Mouse (Mus musculus) layer of hippocampus, adult 2 months (tissue): Measurements from ENCODE around the gene Hmga1. TPM values are rescaled to one million over a fixed set of nuclear protein-coding genes. Genes with fewer than 3 reads are reported as not detected.

Experiments
- DNase-seq, 2 experiments: peaks; one replicate each; pipeline ENCODE4 v3.0.0; 2022; ENCODE audit warnings: low spot score in 2 of 2
- H3K27ac ChIP-seq: fragments of 200-600 bp; 2 replicates; pipeline ENCODE4 v1.8.1; 2022
- H3K4me3 ChIP-seq: fragments of 200-600 bp; 2 replicates; pipeline ENCODE4 v1.8.1; 2022; ENCODE audit warnings: mild to moderate bottlenecking
- CTCF ChIP-seq: fragments of 200-600 bp; conservative IDR thresholded peaks from 2 replicates; pipeline ENCODE4 v1.8.1; 2022; ENCODE audit warnings: antibody characterized with exemption, mild to moderate bottlenecking, moderate library complexity
- total RNA-seq, 2 experiments: library from RNA; stranded (reverse); gene quantifications; 2 replicates each; pipeline ENCODE4 v1.2.3; 2021

The Hmga1 gene
- total RNA-seq, 2 experiments from 2014 or later: 30.5 to 38.2 TPM

DNA sequence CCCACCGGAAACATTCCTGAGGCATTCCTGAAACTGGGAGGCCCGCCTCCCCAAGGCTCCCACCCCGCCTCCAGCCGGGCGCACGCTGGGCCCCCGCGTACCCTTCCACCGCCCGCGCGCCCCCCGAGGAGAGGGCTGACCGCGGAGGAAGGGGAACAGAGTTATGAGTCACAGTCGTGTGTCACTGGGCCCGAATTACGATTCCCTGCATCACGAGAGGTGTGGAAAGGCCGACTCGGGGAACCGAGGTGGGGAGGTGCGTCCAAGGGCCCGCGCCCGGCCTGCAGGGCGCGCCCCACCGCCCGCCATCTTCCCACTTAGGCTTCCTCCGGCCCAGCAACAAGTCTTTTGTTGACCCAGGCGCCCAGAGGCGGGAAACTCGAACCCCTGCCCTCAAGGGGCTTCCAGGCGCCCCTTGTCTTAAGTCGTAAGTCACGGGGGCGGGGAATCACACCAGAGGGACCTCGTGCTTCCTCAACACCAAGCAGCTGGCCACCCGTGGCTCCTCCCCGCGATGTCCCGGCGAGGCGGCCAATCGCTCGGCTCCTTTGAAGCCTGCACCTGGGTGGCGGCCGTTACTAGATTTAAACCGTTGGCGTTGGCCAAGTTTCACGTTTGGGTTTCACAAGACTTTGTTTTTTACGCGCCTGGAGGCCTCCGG, 655 bp upstream of the Hmga1 start:
- peak overlapping the region; percentile 93 for H3K27ac ChIP-seq
- no peak for TF ChIP-seq CTCF
- no peak for DNase-seq
- peak overlapping the region; percentile 93 for H3K4me3 ChIP-seq

DNA sequence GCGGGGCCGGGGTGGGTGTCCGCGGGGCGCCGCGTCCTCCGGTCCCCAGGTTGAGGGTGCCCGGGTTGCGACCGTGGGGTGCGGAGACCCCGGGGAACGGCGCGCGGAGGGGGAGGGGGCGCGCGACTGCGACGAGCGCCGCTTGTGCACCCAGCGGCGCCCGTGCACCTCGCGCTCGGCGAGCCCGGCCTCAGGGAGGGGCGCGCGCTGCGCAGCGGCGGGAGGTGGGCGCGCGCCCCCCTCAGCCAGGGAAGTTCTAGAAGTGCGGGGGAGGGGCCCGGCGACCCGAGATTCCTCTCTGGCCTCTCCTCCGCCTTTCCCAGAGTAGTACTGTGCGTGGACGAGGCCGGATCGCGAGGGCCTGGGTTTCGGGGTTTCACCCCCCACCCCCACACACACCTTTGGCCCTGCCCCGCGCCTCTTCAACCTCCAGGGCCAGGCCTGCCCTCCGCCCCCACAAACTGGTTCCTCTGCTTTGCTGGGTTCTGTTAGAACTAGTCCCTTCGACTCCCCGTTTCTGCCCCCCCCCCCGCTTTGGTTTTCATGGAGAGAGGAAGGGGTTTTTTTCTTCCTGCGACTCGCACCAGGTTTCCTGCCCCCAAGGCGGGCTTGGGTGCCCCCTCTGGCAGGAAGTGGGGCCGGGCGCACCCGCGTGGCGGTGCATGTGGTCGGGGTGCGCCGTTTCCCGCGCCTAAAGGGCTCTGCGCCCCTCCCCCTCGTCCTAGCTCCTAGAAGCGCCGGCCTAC, 1.1 kb downstream of the Hmga1 start:
- Histone ChIP-seq H3K4me3 (peak overlapping the region; percentile 93), H3K27ac (peak overlapping the region; percentile 93)
- peak; percentile 32; the same call in 1 of the 2 replicates for TF ChIP-seq CTCF
- DNase-seq: no peak

DNA sequence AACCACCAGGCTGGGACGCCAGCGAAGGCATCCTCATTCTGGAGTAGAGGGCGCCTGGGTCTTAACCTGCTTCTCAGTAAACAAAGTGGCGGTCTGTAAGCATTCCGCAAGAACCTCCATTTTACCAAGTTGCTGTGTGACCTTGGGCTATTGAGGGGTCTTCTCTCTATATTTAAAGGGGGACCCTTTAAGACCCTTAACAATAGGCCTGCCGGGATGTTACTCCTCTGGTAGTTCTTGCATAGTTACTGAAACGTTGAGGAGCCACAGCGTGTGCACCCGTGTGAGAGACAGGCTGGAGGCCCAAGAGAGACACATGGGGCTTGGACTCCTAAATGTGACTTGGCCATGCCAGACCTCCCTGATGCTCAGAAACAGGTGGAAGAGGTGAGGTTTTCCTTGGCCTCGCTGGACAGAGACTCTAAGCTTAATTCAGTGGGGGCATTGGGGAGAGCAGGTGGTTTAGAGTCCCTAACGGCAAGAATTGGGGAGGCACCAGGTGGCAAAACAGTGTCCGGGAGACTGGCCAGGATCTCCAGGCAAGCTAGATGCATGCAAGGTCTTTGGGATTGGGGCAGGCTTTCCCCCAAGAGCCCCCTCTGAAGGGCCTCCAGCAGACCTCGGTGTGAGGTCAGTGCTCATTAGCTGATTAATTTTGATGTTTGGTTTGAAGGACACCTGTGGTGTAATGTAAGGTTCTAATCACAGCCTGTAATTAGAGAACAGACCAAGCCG, 1.8 kb downstream of the Hmga1 start:
- no peak overlapping the region; the same call in 1 of the 2 replicates for H3K27ac ChIP-seq
- no peak for DNase-seq
- no peak for TF ChIP-seq CTCF

DNA sequence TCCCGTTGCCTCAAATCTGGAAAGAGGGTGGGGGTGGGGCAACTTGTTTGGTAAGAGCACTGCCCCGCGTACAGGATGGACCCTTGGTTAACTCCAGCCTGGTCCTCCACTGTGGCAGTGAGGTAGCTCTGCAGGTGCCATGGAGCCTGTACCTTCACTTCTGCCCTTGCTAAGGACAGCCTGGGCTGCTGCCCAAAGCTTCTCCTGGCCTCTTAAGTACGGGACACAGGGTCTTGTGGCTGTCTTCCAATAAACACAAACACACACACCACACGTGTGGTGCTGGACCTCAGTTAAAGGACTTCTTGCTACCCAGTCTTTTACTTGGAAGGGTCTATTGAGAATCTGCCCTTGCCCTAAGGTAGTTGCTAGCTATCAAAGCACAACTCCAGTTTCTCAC, 2.5 kb downstream of the Hmga1 start:
- no peak overlapping the region for H3K27ac ChIP-seq
- no peak for DNase-seq
- no peak for TF ChIP-seq CTCF
- H3K4me3 ChIP-seq: no peak overlapping the region

More for the DNA sequence above, 1.8 kb downstream of the Hmga1 start:
- H3K4me3 ChIP-seq: peak overlapping the region; percentile 93

DNA sequence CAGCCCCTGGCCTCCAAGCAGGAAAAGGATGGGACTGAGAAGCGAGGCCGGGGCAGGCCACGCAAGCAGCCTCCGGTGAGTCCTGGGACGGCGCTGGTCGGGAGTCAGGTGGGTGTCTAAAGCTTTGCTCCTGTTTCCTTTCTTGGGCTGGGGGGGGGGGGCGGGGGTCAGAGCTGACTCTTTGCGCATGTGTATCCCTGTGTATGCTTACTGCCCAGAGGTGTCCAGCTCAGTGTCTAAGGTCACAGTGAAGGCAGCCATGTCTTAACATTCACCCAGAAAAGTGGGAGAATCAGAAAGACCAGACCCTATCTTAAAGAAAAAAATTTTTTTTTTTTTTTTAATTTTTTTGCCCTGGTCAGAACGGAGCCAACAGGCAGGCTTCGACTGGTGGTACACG, 3.3 kb downstream of the Hmga1 start:
- no peak for TF ChIP-seq CTCF
- no peak overlapping the region for H3K27ac ChIP-seq
- DNase-seq: no peak
- no peak overlapping the region for H3K4me3 ChIP-seq

DNA sequence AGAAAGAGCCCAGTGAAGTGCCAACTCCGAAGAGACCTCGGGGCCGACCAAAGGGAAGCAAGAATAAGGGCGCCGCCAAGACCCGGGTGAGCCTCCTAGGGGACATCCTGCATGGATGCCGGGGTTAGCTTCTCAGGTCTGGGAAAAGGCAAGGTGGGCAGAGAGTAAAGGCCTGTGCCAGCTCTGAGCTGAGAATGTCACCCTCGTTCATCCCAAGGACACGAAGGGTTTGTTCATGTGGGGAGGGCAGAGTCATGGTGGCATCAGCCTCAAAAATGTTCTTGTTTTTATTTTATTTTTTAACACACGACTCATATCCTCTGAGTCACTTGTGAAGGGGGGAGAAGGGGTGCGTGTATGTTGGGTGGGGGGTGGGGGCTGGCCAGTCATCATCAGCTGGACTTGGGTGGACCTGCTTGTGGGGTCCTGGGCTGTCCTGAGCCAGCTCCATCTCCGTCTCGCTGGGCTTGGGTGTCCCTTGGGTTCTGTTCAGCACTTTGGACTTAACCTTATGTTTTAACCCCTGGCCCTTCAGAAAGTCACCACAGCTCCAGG, 4.7 kb downstream of the Hmga1 start:
- no peak for DNase-seq
- no peak overlapping the region for H3K27ac ChIP-seq
- no peak for TF ChIP-seq CTCF
- no peak overlapping the region for H3K4me3 ChIP-seq

DNA sequence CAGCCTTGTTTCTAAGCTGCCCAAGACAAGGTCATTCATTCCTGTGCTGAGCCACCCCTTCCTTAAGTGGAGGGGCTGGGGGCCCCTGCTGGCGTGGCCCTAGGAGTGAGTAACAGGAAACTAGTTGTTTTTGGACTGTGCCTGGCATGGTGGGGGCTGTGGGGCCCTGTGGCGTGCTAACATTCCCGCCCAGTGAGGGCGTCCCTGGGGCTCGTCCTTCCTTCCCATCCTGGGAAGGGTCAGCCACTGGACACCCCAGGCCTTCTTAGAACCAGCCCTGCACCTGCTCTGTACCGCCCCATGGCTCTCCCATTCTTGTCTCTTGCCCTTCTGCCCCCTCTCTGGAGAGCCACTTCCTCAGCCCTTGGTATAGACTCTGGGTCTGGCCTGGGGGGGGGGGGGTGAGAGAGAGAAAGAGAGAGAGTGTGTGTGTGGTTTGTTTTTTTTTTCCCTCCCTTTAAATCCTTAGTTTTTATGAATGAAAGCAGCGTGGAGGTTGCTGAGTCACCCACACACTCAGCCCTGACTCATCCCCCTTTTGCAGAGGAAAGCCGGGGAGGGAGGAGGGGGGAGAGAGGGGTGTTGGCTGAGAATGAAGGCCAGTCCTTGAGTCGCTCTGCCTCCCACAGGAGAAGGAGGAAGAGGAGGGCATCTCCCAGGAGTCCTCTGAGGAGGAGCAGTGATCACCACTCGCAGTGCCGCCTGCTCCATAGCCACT, 5.7 kb downstream of the Hmga1 start:
- TF ChIP-seq CTCF: no peak
- Histone ChIP-seq H3K27ac (no peak overlapping the region), H3K4me3 (no peak overlapping the region)
- peak in 1 of 2 experiments; percentile 79 for DNase-seq

DNA sequence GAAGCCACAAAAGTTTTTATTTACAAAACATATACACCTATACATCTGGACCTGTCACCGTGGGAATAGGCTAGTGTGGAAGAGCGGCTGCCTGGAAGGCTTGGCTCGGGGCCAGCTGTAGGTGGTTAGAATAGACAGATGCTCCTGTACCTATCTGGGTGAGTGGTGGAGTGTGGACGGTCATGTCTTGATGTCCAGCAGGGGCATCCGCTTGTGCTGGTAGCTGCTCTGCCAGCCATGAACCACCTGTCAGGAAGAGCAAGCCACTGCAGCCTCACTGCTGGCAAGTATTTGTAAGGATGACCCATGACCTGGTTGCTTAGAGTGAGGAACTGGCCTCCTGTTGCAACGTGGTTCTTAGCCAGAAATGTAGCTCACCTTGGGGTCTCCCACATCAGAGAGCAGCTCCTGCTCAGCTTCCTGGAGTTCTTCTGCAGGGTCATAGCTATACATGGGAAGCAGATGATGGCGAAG, 7.5 kb downstream of the Hmga1 start:
- no peak for DNase-seq
- no peak for TF ChIP-seq CTCF
- H3K4me3 ChIP-seq: no peak overlapping the region
- H3K27ac ChIP-seq: peak overlapping the region; percentile 88; the same call in 1 of the 2 replicates

DNA sequence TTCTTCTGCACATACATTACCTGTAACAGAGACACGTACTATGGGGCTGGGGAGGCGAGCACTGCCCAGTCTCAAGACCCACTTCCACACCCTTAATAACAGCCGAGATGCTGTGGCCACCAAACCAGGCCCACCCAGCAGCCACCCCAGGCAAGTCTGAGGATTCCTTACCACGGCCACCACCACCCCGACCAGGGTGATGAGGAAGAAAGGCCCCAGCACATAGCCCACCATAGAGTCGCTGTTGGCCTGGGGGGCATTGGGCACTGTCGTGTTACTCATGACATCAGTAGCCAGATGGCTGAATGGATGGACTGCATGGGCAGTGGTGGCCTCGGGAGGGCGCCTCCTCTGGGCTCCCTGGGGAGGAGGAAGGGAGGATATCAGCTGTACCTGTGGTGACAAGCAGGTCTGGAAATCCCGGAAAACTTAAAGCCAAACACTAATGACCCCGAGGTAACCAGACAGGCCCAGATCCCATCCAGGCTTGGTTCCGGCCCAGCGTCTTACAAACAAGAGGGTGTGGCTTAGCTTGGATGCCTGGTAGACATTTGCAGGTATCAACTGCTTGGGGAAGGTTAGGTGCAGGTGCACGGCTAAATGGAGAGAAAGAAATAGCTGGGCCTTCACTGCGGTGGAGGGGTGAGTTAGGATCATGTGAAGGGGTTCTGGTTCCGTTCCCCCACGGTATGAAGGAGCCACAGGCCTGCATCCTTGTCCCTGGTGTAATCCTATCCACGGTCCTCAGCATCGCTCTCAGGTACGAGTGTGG, 8.3 kb downstream of the Hmga1 start:
- DNase-seq: no peak
- H3K27ac ChIP-seq: peak overlapping the region; percentile 88
- H3K4me3 ChIP-seq: peak overlapping the region; percentile 63
- peak; percentile 57 for TF ChIP-seq CTCF

DNA sequence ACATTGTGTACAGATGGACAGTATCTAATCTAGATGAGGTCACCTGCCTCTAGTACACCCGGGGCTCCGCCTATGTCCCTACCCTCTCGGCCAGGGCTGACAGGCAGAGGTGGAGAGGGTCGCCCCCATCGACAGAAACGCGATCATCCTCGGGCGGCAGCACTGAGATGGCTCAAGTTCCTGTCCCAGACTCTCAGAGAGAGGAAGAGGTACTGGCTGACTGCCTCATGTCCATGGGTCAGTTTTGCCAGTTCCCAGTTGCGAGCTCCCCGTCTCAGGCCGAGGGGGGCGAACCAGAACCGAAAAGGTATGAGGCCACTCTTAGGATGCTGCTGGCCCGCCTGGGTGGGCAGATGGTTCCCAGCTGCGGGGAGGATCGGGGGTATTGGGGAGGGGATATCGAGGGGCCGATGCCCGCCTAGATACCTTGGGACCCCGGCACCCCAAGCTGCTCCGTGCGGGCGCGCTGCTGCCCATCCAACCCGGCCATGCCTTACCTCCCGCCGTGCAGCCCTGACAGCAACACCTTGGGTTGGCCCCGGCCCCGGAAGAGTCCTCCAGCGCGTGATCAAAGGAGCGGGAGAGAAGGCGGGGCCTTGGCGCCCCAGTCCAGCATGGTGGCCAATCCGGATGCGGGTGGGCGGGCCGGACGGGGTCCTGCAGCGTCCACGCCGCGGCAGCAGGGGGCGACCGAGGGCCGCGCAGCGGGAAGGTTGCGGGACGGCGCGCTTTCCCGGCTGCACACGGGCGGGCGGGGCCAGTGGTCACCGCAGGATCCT, 9.1 kb downstream of the Hmga1 start, which contains the start of gene AI413582:
Gene AI413582 (minus strand): TSS at position 594 of the 779 bp plus-strand sequence.
- peak within 1 kb of the TSS; percentile 88 for H3K27ac ChIP-seq
- peak; percentile 95 to 99 for DNase-seq
- peak; percentile 99 for TF ChIP-seq CTCF
- H3K4me3 ChIP-seq: peak within 1 kb of the TSS; percentile 63

DNA sequence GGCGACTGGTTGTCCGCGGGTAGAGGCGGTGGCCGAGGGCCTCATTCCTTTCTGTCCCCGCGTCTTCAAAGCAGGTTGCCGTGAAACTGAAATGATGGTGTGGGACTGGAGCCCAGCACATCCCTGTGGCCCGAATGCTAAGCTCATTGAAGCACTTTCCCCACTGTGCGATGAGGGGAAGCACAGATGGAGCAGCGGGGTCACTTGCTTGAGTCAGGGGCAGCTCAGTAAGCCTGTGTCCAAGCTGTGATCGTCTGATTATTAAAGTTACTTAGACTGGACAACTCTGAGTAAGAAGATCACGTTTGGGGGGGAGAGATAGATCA, 9.6 kb downstream of the Hmga1 start:
- peak overlapping the region; percentile 88 for H3K27ac ChIP-seq
- H3K4me3 ChIP-seq: peak overlapping the region; percentile 63
- no peak for DNase-seq
- no peak for TF ChIP-seq CTCF
